Mouse (Mus musculus): ENCODE measurements around the gene Prr12.

- TF ChIP-seq CTCF (IDR thresholded peaks at IDR 0.05; ENCODE audit: low read depth) (no peak), EP300 (optimal IDR thresholded peaks at IDR 0.05) (no peak)
Observed at GRCm38 (mm10) chr7:45013366-45014095, 39.1 kb downstream of the Prr12 start.

All from stomach, postnatal 0 days (tissue).